Mouse (Mus musculus) kidney, postnatal 36 days (tissue): ENCODE measurements around the gene Gm49450.
"Not testable (repeated sequence)": the region's sequence is repeated elsewhere in the genome, so short reads cannot be mapped to it uniquely, and the experiment has no call there.

Source experiments
- DNase-seq, 2 experiments: peaks; one replicate each; pipeline ENCODE4 v3.0.0; 2021 to 2022; ENCODE audit warnings: mixed read lengths in 2 of 2

Gene Gm49450

DNA sequence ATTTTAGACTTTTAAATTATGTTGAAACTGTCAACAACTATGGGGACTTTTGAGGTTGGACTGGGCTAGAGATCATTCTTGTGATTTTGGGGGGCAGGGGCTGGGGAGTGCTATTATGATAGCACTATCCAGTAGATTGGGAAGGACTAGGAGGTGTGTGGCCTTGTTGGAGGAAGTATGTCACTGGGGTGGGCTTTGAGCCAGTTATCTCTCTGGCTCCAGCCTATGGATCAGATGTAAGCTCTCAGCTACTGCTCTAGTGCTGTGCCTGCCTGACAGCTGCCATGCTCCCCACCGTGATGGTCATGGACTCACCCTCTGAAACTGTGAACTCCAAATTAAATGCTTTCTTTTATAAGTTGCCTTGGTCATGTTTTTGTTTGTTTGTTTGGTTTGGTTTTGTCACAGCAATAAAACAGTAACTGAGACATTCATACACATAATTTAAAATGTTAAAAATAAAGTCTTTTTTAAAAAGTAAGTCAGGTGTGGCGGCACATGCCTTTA lies 30.3 kb downstream of the Gm49450 start:
- DNase-seq: no peak

DNA sequence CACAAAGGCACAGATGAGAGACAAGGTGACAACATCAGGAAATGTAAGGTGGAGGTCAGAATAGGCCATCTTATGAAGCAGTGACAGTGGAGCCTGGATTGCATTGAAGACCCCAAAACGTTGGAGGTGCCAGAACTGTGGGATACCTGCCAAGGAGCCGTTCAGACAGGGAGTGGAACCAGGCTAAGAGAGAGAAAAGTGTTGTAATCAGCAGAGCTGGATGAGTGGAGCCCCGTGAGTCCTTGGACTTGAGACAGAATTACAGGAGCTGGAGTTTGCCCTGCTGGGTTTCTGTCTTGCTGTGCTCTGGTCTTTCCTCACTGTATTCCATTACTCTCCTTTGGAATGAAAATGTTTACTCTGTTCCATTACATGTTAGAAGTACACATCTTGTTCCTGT lies 30.8 kb downstream of the Gm49450 start:
- peak; percentile 73 to 80 for DNase-seq

DNA sequence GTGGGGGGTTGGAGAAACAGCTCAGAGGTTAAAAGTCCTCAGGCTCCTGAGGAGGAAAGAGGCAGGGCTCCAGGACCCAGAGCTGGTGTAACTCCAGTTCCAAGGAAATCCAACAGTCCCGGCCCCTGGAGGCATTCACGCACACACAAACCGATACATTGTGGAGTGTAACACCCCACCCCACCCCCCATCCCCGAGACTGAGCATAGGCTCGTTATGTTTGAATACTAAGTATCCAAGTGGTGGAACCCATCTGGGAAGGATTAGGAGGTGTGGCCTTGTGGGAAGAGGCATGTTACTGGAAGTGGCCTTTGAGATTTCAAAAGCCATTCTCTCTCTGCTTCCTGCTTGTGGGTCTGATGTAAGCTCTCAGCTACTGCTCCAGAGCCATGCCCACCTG lies 31.8 kb downstream of the Gm49450 start:
- DNase-seq: no peak

DNA sequence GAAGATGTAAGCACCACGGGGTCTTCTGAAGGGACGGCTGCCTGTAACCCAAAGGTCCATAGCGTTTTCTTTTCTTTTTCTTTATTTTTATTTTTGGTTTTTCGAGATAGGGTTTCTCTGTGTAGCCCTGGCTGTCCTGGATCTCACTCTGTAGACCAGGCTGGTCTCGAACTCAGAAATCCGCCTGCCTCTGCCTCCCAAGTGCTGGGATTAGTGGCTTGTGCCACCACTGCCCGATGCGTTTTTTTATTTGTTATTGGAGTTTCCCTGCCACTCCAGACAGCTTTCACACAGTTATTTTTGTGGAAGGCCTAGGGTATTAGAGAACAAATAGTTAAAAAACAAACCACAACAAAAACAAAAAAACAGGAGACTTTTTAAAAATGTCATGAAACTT lies 34.9 kb downstream of the Gm49450 start:
- not testable (repeated sequence) for DNase-seq

DNA sequence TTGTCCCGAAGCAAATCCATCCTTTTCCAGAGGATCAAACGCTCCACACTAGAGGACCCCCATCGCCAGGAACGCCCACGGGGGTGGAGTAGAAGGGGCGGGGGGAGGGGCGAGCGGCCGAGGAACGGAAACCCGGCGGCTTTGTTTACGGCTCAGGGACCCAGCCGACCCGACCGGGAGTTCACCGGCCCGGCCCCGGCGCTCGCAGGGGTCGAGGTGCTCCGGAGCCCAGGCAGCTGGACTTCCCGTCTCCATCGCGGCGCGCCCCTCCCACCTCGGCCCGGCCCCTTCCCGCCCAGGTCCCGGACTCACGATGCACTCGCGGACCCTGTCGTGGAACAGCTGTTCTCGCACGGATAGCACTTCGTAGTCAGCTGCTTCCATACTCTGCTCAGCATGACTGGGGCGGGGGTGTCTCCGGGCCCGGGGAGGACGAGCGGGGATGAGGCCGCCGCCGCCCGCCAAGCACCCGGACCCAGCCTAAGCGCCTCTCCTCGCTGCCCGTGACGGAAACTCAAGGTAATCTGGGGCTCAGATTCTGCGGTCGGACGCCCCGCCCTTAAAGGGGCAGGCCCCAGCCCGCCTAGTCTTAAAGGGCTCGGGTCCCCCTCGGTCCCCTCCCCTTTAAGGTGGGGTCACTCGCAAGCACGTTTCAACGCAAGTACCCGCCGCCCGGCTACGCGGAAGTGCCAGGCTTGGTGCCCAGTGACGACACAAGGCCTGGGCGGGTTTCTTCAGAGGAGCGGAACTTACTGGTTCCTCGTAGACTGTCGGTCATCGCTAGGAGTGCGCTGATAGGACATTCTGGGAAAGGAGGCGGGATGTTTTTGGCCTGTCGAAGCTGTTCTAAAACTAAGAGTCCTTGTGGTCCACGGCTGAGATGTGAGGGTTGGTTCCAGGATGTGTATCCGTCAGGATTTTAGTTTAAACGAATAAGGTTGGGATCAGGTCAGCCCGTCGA lies 35.5 kb downstream of the Gm49450 start, which contains the start of gene Lmbr1l:
Lmbr1l (minus strand) TSS at position 694 of the 961 bp plus-strand sequence.
- peak; percentile 99 to 100 for DNase-seq

DNA sequence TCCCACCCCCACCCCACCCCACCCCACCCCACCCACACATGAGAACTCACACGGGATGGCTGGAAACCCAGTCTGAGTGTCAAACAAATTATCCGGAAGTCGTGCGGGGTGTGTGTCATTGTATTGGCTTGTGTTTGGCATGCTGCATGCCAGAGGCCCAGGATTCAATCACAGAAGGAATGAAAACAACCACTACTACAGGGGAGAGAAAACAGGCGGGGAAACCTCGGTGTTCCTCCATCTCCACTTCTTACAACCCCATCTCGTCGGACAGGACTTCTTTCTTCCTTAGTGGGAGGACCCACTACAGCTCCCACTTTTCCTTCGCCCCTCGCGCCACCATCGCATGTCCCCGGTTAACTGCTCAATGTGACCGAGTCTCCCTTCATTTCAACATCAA lies 36.3 kb downstream of the Gm49450 start:
- DNase-seq: no peak

DNA sequence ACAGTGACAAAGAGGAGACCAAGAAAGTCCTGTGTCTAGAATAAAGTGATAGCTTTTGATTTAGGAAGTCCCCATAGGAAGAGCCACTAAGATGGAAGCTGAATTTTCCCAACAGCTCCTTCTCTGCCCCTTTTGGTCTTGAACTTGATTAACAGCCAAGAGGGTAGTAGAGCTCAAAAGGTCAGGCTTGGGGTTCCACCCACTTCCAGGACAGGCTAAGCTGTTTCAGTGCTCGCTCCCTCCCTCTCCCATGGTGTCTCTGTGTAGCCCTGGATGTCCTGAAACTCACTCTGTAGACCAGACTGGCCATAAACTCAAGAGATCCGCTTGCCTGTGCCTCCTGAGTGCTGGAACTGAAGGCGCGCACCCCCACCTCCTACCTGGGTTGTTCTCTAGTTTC lies 37.3 kb downstream of the Gm49450 start:
- DNase-seq: peak in 1 of 2 experiments; percentile 42

DNA sequence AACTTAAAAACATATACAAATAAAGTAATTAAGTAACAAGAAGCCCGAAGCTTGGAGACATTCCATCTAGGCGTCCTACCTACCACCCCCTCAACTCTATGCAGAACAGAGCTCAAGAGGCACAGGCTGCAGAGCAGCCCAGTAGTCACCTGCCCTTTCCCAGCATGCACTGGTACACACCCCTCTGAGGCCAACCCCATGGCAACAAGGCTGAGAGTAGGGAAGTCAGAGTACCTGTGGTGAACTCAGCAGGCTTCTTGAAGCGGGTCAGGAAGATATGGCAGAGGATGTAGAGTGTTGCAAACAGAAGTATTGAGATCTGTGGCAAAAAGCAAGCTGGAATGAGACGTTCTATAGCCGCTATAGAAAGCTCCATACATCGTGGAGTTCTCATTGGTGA lies 38.4 kb downstream of the Gm49450 start:
- DNase-seq: no peak

DNA sequence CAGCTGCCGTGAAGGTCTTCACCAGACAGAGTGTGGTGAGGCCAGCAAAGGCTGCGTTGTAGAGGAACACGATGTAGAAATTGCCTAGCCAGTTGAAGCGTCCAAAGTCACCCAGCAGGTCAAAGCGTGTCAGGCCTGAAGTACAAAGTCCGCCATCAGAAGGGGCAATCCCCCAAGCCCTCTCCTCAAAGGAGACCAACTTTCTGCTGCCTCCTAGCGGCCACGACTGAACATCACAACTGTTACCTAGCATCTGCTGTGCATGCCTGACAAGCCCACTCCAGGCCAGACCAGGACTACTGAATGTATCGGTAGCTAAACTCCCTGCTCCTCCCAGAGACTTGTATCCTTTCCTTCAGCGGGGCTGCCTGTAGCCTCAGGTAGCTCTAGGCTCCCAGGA lies 48.7 kb downstream of the Gm49450 start:
- DNase-seq: peak; percentile 34 to 73

DNA sequence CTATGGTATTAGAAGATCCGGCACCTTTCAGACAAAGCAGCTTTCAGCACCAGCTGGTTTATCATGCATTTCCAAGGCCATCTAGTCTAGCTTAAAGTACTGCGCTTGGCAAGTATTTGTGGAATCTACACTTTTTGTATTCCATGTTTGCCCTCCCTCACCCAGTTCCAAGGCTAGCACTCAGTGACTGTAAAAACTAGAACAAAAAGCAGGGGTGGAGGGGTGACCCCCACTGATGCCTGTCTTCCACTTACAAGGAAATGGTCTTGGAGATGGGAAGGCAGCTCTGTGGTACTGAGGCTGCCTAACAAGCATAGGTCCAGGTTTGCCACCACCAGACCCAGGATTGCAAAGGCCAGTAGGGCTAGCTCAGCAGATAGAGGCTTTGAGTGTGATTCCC lies 50.8 kb downstream of the Gm49450 start:
- DNase-seq: no peak

DNA sequence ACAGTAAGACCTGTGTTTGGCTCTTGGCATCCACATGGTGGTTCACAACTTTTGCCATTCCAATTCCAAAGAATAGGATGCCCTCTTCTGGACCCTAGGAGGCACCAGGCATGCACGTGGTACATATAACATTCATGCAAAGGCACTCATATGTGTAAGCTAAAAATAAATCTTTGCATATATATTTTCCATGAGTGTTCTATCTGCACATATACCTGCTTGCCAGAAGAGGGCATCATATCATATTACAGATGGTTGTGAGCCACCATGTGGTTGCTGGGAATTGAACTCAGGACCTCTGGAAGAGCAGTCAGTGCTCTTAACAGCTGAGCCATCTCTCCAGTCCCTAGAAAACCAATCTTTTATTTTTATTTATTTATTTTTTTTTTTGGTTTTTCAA lies 51.8 kb downstream of the Gm49450 start:
- DNase-seq: no peak

DNA sequence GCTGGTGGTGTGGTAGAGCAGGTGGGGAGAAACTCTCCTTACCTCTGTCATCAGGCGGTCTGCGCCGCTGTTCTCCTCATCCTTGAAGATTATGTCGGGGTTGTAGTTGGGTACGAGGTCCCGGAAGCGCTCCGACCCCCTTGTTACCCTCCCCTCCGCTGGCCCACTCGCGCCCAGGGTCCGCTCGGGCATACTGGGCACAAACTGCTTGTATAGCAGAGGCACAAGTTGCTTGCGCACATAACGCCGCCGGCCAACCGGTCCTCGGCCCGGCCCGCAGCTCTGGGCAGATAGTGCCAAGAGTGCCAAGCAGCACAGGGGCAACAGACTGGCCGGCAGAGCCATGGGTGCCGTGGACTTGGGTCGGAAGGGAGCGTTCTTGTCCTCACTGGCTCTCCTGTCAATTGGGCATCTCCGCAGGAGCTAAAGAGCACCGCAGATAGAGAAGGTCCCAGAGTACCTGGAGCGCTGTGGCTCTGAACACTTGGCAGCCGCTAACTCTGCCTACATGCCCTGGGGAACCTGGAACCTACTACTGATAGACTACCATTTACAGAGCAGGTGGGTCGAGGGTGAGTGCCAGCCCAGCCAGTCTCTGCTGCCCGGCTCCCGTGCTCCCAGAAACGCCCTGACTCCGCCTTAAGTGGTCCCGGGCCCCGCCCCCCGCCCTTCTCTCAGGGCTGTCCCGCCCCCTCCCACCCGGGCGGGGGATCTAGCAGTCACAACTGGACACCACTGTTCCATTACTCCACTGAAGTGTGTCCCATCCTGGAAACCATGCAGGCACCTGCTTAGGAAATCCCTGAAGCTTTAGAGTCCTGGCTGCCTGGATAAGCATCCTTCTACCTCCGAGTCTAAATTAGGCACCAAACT lies 55.2 kb downstream of the Gm49450 start, which contains the start of gene Dhh:
Dhh (minus strand) TSS at position 613 of the 873 bp plus-strand sequence.
- DNase-seq: peak; percentile 37 to 66

DNA sequence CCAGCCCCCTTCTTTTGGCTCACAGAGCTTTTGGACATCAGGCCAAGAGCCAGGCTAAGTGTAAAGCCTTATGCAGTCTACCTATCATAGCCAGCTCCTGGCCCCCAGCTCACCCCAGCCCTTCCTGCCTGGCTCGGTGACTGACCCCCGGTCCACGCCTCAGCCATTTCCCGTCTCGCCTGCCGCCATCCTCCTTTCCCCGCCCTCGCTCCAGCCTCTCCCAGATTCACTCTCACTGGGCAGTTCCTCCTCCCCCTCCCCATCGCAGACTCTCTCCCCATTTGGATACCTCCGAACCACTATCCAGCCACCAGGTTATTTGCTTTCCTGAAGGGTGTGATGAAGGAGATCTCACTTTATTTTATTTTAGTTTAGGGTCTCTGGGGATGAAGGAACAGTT lies 55.9 kb downstream of the Gm49450 start:
- peak; percentile 49 to 57 for DNase-seq

DNA sequence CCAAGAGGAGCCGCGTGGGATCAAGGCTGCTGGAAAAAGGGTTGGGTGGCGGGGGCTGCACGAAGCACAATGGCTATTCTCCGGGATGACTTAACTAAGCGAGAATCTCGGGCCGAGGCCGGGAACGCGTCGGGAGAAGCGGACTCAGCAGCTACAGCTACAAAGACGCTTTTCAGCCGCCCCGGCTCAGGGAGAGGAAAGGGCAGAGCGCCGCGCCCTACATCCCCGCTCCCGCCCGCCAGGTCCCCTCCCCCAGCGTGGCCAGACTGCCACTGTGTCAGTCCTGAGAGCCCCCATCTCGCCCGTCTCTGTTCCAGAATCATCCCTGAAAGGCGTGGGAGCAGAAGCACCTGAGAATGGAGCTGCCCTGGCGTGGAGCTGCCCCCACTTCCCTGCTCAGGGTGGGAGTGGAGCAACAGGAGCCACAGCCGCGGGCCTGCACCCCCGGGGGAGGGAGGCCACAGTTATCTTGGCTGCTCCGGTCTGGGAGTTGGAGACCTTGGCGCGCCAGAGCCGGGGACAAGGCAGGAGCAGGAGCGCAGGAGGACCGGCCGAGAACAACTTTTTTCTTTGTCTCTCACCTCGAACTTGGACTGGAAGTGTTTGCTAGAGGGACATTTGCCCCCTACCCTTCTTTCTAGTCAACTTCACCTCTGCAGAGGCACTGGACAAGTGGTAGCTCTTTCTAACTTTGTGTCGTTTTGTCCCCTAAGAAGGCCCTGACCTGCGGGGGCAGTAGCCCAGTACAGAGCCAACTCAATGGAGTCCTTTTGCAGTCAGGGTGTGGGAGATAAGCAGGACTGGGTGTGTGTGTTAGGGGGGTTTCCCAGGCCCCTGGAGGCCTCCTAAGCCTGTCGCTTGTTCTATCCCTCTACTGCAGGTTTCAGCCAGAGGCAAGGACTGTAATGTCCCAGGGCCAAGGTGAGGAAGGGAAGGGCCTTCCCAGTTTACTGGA lies 57.4 kb downstream of the Gm49450 start:
- peak in 1 of 2 experiments; percentile 55 for DNase-seq

DNA sequence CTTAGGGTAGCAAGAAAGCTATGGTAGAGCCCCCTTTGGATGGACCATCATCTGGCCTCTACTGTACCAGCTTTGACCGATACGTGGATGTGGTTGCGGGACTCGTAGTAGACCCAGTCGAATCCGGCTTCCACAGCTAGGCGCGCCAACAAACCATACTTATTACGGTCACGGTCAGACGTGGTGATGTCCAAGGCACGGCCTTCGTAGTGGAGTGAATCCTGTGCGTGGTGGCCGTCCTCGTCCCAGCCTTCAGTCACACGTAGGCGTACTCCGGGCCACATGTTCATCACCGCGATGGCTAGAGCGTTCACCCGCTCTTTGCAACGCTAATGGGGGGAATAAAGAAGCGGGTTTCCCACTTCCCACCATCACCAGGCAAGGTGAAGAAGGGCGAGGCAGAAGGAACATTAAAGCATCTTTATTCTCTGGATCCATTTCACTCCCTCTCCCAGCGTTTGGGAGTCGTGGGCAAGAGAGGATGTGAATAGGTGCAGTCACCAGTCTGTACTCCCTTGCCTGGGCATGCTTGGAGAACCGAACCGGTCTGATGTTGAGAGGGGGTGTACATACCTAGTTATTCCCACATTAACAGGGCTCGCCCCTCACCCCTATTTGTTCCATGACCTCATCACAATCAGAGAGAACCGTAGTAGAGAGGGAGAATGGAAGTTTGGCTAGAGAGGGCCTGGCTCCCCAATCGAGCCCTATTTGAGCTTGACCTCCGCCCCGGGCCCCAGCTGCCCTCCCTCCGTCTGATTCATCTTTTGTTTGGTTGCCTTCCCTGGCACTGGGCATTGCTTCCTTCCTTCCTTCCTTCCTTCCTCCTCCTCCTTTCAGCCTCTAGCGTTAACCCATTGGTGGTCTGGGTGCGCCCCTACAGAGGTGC lies 58.4 kb downstream of the Gm49450 start:
- DNase-seq: no peak

DNA sequence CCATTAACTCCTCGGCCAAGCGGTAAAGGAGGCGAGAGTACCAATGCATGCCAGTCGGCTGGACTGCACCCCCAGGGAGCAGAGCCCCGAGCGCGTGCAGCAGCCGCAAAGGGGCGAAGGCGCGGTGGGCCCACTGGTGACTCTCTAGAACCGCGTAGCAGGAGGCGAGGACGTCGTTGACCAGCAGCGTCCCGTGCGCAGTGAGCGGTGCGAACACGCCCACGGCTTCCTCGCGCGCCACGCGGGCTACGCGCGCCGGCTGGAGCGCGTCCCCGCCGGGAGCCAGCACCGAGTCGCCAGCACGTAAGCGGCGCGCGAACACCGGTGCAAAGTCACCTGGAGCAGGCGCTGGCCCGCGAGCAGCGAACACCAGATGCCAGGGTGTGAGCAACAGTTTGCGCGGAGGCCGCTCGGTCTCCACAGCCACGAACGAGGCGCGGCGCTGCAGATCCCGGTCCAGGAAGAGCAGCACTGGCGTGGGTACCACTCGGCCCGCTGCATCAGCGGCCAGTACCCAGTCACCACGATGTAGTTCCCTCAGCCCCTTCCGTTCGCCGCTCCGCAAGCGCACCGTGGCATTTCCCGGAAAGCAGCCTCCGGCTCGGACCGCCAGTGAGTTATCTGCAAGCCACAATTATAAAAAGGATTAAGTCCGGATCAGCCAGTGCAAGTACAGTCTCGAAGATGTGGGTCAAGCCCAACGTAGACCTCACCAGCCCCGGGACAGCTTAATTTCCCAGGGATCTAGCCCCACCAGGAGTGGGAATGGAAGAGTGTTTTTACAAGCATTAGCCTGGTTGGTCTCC lies 59.2 kb downstream of the Gm49450 start, which contains the start of gene Rhebl1:
Rhebl1 (minus strand) TSS at position 601 of the 806 bp plus-strand sequence.
- DNase-seq: peak in 1 of 2 experiments; percentile 69

DNA sequence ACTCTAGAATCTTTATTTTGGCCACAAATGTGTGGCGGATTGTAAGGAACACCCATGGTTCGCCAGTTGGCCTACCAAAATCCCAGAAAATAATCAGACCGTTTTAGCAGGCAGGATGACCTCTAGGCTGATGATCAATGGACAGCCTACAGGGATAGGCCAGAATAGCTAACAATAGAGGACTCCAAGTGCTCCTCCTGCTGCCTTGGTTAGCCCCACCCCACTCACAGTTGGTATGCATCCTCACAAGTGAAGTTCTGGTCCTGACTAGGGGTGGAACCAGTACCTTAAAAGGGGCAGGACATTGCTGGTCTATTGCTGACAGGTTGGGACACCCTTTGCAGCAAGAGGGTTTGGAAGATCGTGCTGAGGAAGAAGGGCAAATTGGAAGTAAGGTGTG lies 60.3 kb downstream of the Gm49450 start:
- no peak for DNase-seq

DNA sequence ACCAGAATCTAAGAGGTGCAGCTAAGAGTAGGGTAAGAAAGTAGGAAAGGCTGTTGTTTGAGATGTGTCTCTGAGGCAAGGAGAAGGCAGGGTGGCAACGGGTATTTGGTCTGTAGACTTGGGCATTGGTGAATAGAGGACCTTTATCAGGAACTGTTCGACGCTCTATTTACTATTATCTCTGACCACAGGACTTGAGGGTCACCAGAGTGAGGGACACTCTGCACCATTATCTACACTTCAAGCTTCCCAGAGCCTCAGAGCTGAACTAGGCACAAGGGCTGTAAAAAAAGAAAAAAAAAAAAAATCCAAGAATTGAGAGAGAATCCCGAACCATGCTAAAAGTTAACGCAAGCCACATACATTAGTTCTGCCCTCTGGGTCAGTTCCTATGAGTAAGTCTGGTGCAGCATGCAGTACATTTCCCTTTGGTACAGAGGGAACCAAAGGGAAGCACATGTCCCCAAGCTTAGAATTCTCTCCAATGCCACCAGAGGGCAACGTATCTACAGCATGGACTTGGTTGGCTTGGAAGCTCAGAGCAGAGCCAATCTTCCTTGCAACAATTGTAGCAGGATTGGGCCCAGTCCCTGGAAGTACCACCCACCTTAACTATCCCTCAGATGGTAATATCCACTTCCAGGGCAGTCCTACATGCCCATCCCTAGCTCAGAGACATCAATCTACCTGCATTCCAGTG lies 61.3 kb downstream of the Gm49450 start:
- DNase-seq: peak; percentile 78 to 88

DNA sequence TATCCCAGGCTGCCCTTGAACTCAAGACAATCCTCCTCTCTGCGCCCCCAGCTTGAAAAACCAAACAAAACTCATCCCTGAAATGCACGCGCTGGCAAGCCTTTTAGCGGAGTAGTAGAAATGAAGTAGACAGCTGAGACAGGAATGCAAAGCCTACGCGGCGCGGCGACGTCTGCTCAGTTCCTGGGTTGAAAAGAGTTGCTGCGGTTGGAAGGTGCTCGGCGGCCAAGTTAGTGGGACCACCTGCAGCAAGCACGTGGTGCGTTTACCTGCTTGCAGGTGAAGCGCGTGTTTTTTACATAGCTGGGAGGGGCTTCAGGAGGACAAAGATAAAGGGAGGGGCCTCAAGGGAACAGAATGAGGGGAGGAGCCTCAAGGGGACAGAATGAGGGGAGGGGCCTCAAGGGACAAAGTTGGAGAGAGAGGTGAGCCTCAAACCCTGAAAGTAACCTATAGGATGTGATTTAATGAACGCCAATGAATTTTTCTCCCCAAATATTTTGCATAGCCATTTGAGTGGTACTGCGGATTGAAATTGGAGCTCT lies 62.1 kb downstream of the Gm49450 start:
- no peak for DNase-seq
